Mouse (Mus musculus) limb, embryonic 14.5 days (tissue): ENCODE measurements at regions not wholly inside any gene's neighbourhood (a gene's known extent, or its start where the extent isn't known, plus 50 kb on each side); places are given as distances from the start of the nearest gene placed in this dataset.

Experiments
- ATAC-seq: fragments of 200-750 bp; cut with Nextera tagmentation; 2 replicates; pipeline ENCODE4 v1.8.0; 2017; ENCODE audit warnings: low read depth, moderate number of reproducible peaks, moderate TSS enrichment; ENCODE audit not compliant: low FRiP score
- DNase-seq: peaks from one replicate; pipeline ENCODE4 v3.0.0-alpha.2; 2015; ENCODE audit warnings: low spot score
- H3K27ac ChIP-seq: fragments of 300-500 bp; sonication (generic); replicated peaks from 2 replicates; pipeline ENCODE4 v1.5.1; 2014; ENCODE audit warnings: low read depth, mild to moderate bottlenecking, low read length, moderate library complexity, mixed read lengths
- H3K27me3 ChIP-seq: fragments of 300-500 bp; sonication (generic); 2 replicates; pipeline ENCODE4 v1.6.1; 2014; ENCODE audit warnings: low read length, mixed read lengths; ENCODE audit not compliant: control insufficient read depth, insufficient read depth
- H3K36me3 ChIP-seq: fragments of 300-500 bp; sonication (generic); 2 replicates; pipeline ENCODE4 v1.6.1; 2014; ENCODE audit warnings: mild to moderate bottlenecking, low read length, moderate library complexity, mixed read lengths; ENCODE audit not compliant: control insufficient read depth, insufficient read depth
- H3K4me1 ChIP-seq: fragments of 300-500 bp; sonication (generic); 2 replicates; pipeline ENCODE4 v1.6.1; 2014; ENCODE audit warnings: antibody characterized with exemption, low read length, mixed read lengths; ENCODE audit not compliant: control insufficient read depth, insufficient read depth
- H3K4me2 ChIP-seq: fragments of 300-500 bp; sonication (generic); replicated peaks from 2 replicates; pipeline ENCODE4 v1.6.1; 2014; ENCODE audit warnings: low read depth, mild to moderate bottlenecking, low read length, moderate library complexity; ENCODE audit not compliant: severe bottlenecking
- H3K4me3 ChIP-seq: fragments of 300-500 bp; sonication (generic); replicated peaks from 2 replicates; pipeline ENCODE4 v1.5.1; 2014; ENCODE audit warnings: low read length
- H3K9ac ChIP-seq: fragments of 300-500 bp; sonication (generic); 2 replicates; pipeline ENCODE4 v1.6.1; 2014; ENCODE audit warnings: mild to moderate bottlenecking, low read depth, low read length, moderate library complexity; ENCODE audit not compliant: severe bottlenecking
- H3K9me3 ChIP-seq: fragments of 300-500 bp; sonication (generic); 2 replicates; pipeline ENCODE4 v1.6.1; 2016; ENCODE audit warnings: low read length; ENCODE audit not compliant: control insufficient read depth
- POLR2A ChIP-seq: fragments of 200-500 bp; IDR thresholded peaks from 2 replicates; pipeline ENCODE4 v1.8.0; 2012; ENCODE audit warnings: inconsistent platforms, mild to moderate bottlenecking, moderate library complexity, borderline replicate concordance; ENCODE audit not compliant: insufficient read depth, insufficient read length; ENCODE audit errors: extremely low read depth
- WGBS: fragments of 180-500 bp; shearing (Covaris S2); extraction: QIAGEN DNeasy Blood & Tissue Kit; methylation state at CpG from one replicate; pipeline ENCODE4 v1.1.7; 2014; 5-methylcytosine and 5-hydroxymethylcytosine counted together

- Histone ChIP-seq H3K36me3 (no peaks in the 10 kb centered on the region), H3K9ac (peak overlapping the region; percentile 34; the same call in 1 of the 2 replicates), H3K4me2 (no peak overlapping the region; the same call in 1 of the 2 replicates), H3K27ac (peak overlapping the region; percentile 71), H3K27me3 (no peaks in the 10 kb centered on the region), H3K9me3 (no peaks in the 10 kb centered on the region), H3K4me3 (no peak overlapping the region), H3K4me1 (peaks cover 31% of the 10 kb centered on the region)
- ATAC-seq = no peak
- DNase-seq = no peak
- no peak for TF ChIP-seq POLR2A
- 37% methylated on average over 15 of the region's 15 CpGs for WGBS
These were observed 73.4 kb upstream of the Medag start for GRCm38 (mm10) chr5:149338016-149338696.

GRCm38 (mm10) chr5:149338697-149339078, 72.9 kb upstream of the Medag start:
- no peak for TF ChIP-seq POLR2A
- Histone ChIP-seq H3K4me1 (peaks cover 31% of the 10 kb centered on the region), H3K9me3 (no peaks in the 10 kb centered on the region), H3K4me2 (no peak overlapping the region; the same call in 1 of the 2 replicates), H3K4me3 (no peak overlapping the region), H3K27ac (peak overlapping the region; percentile 71), H3K36me3 (no peaks in the 10 kb centered on the region), H3K27me3 (no peaks in the 10 kb centered on the region), H3K9ac (peak overlapping the region; percentile 34; the same call in 1 of the 2 replicates)
- ATAC-seq (no peak), DNase-seq (no peak)
- 37% methylated on average over 5 of the region's 5 CpGs for WGBS

DNA sequence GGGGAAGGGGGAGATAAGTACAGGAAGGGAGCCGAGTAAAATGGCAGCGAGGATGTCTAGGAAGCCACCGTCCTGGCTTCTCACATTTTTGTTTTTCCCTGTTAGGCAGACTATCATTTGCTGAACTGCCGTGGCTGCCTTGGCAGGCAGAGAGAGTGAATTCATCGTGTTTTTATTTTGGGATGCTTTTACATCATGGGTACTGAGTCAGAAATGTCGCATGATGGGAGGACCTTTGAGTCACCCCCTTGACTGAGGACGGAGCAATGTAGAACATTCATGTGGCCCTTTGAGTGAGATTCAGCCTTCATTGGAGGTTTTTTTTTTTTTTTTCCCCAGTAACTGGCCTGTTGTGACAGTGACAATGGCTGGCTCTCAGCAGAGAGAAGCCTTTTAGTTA, 71.2 kb upstream of the Medag start:
- DNase-seq (no peak), ATAC-seq (no peak)
- Histone ChIP-seq H3K9ac (no peak overlapping the region), H3K36me3 (no peaks in the 10 kb centered on the region), H3K4me2 (no peak overlapping the region), H3K4me1 (peaks cover 19% of the 10 kb centered on the region), H3K27me3 (no peaks in the 10 kb centered on the region), H3K9me3 (no peaks in the 10 kb centered on the region), H3K4me3 (no peak overlapping the region), H3K27ac (no peak overlapping the region)
- TF ChIP-seq POLR2A = no peak
- 84% methylated on average over 7 of the region's 7 CpGs for WGBS

GRCm38 (mm10) chr5:149341461-149341860, 70.1 kb upstream of the Medag start:
- 43% methylated on average over 6 of the region's 6 CpGs for WGBS
- peaks cover 16% of the 10 kb centered on the region for H3K4me1 ChIP-seq
- H3K27ac ChIP-seq = no peak overlapping the region
- no peaks in the 10 kb centered on the region for H3K9me3 ChIP-seq
- H3K27me3 ChIP-seq = no peaks in the 10 kb centered on the region
- H3K9ac ChIP-seq = no peak overlapping the region
- H3K4me2 ChIP-seq = no peak overlapping the region
- no peak for DNase-seq
- H3K36me3 ChIP-seq = no peaks in the 10 kb centered on the region
- no peak for TF ChIP-seq POLR2A
- H3K4me3 ChIP-seq = no peak overlapping the region
- ATAC-seq = peak; percentile 39; the same call in 1 of the 2 replicates

DNA sequence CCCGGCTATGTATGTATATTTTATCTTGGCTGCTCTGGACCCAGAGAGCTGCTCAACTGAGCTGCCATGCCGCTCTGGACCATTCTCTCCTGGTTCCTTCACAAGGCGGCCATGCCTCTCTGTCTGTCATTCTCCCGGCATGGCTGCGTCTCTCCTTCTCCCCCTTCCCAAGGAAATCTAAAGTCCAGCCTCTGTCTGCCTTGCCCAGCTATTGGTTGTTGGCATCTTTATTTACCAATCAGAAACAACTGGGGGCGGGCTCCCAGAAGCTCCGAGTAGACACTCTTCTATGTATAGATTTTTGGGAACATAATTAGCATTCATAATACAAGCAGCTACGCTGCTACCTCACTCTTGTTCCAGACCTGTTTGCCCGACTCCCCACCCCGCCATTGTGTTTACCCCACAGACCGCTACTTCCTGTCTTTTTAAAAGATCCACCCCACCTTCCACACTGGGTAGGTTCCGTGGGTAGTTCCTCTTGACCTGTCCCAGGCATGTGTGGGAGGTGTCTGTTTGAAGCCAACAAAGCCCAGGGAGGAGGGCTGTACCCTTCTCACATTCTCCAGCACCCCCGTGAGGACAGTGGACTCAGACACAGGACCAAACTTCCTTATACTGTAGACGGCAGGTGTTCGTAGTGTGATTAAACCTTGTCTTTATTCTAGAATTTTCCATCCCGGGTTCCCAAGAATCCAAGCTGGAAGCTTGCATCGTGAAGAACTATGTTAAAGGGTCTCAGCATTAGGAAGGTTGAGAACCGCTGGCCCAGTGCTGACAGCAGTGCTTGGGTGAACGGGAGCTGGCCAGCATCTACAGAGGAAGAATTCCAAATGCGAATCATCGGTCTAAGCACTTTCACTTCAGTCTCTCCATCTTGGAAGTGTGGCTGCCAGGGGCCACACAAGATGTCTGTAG, 67.7 kb upstream of the Medag start:
- Histone ChIP-seq H3K4me3 (no peak overlapping the region), H3K4me2 (no peak overlapping the region), H3K36me3 (no peaks in the 10 kb centered on the region), H3K4me1 (peaks cover 3% of the 10 kb centered on the region; the same call in 1 of the 2 replicates), H3K27me3 (no peaks in the 10 kb centered on the region), H3K9ac (no peak overlapping the region), H3K9me3 (no peaks in the 10 kb centered on the region), H3K27ac (no peak overlapping the region)
- ATAC-seq (no peak), DNase-seq (no peak)
- TF ChIP-seq POLR2A = no peak
- 89% methylated on average over 21 of the region's 21 CpGs for WGBS
